Comparison of ENCODE assay signal across 28 mouse cellular contexts in the genomic region with DNA sequence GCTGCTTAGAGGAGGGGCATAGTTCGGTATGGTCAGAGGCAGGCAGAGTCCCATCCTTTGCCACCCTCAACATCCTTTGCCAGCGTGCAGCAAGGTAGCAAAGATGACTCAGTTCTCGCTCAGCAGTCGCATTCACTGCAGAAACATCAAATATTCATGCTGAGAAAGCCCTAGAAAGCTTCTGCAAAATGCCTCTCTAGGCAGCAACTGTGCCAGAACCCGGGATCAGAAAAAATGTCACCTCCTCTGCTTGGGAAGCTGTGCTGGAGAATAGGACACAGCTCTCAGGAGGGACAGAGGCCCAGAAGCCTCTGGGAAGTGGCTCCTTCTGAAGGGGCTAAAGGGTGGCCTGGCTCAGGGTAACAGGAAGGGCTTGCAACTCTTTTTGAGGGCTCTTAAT. TPM values are rescaled to one million over a fixed set of nuclear protein-coding genes. Genes with fewer than 3 reads are reported as not detected.
A peak's percentile ranks its signal among the peaks of the same experiment; 100 is the strongest.
DNase-seq lines count a peak whose midpoint lies in the region; ATAC-seq and TF ChIP-seq lines count a peak whose summit lies in the region.
"Had no signal": no experiment of that assay in that cellular context is flagged by ENCODE, and none has a peak within 500 bp of the region (broad histone marks: within the 10 kb centered on the region; RNA-seq: fewer than 3 reads in every experiment).

No protein-coding gene starts in this region.

- ATAC-seq in megakaryocyte, adult 5-6 weeks (ENCODE audit: poor library complexity, severe bottlenecking): no peak
- ATAC-seq in forebrain, postnatal 0 days: no peak
- ATAC-seq: forebrain, embryonic 15.5 days; hindbrain, embryonic 16.5 days; inflammation-experienced regulatory T-cells, adult 6 months had no signal

- H3K4me1 ChIP-seq in megakaryocyte, embryonic 14.5 days: no peaks in the 10 kb centered on the region
- H3K4me1 ChIP-seq in forebrain, postnatal 0 days (ENCODE audit: insufficient read depth): no peaks in the 10 kb centered on the region
- H3K4me1 ChIP-seq: embryonic facial prominence, embryonic 12.5 days; forebrain, embryonic 15.5 days; hindbrain, embryonic 12.5 days had no signal

- WGBS in forebrain, postnatal 0 days: 78% methylated on average over 5 of the region's 5 CpGs

- peak; percentile 55 for DNase-seq in heart, adult 11 months
- DNase-seq in heart, adult 8-10 months (ENCODE audit: low spot score): no peak
- DNase-seq in left cerebral cortex, postnatal 25 days (ENCODE audit: low spot score in 2 of 2): peak; percentile 8 to 72
- DNase-seq in telencephalon, adult 2 months (ENCODE audit: low read depth, low spot score): peak; percentile 27
- no peak for DNase-seq in forebrain, postnatal 0 days
- DNase-seq: adrenal gland, adult 8-10 months; adrenal gland, postnatal 36 days; cerebellum, adult 11 months; cerebellum, adult 8-10 months; cerebellum, postnatal 25 days; gastrocnemius, adult 2 months; gastrocnemius, postnatal 25 days; heart, postnatal 10 days; heart, postnatal 4 days had no signal

- H3K4me3 ChIP-seq in megakaryocyte, embryonic 14.5 days (replicated peaks): peak overlapping the region; percentile 46
- no peak overlapping the region for H3K4me3 ChIP-seq in forebrain, postnatal 0 days (ENCODE audit: low read depth, low read length)
- H3K4me3 ChIP-seq: embryonic facial prominence, embryonic 12.5 days; forebrain, embryonic 15.5 days; gastrocnemius, adult 2 months; heart, embryonic 10.5 days; hindbrain, embryonic 12.5 days had no signal

- H3K27me3 ChIP-seq in megakaryocyte, embryonic 14.5 days (replicated peaks): no peaks in the 10 kb centered on the region
- H3K27me3 ChIP-seq in forebrain, postnatal 0 days (ENCODE audit: insufficient read depth, low read length): no peaks in the 10 kb centered on the region
- H3K27me3 ChIP-seq: embryonic facial prominence, embryonic 12.5 days; forebrain, embryonic 15.5 days; hindbrain, embryonic 12.5 days had no signal

- no peak for TF ChIP-seq CTCF in forebrain, postnatal 0 days (IDR thresholded peaks at IDR 0.05; ENCODE audit: low read depth)

- H3K36me3 ChIP-seq in megakaryocyte, embryonic 14.5 days (replicated peaks; ENCODE audit: low read length): no peaks in the 10 kb centered on the region
- H3K36me3 ChIP-seq in forebrain, postnatal 0 days (ENCODE audit: insufficient read depth): no peaks in the 10 kb centered on the region
- H3K36me3 ChIP-seq: embryonic facial prominence, embryonic 12.5 days; forebrain, embryonic 15.5 days; heart, embryonic 10.5 days; hindbrain, embryonic 12.5 days had no signal

- H3K9me3 ChIP-seq in megakaryocyte, embryonic 14.5 days: peaks cover 51% of the 10 kb centered on the region
- no peaks in the 10 kb centered on the region for H3K9me3 ChIP-seq in forebrain, postnatal 0 days (ENCODE audit: low read length)
- H3K9me3 ChIP-seq: embryonic facial prominence, embryonic 12.5 days; forebrain, embryonic 15.5 days; heart, embryonic 10.5 days; hindbrain, embryonic 12.5 days had no signal

- no peak overlapping the region for H3K27ac ChIP-seq in forebrain, postnatal 0 days (ENCODE audit: low read depth, low read length)
- H3K27ac ChIP-seq: embryonic facial prominence, embryonic 12.5 days; forebrain, embryonic 15.5 days; gastrocnemius, adult 2 months; heart, embryonic 10.5 days; hindbrain, embryonic 12.5 days had no signal

- intact Hi-C loops in left cerebral cortex, postnatal 25 days (cut with DNase I): no loop called here

- no peak overlapping the region for H3K9ac ChIP-seq in forebrain, postnatal 0 days
- H3K9ac ChIP-seq: embryonic facial prominence, embryonic 12.5 days; forebrain, embryonic 15.5 days; hindbrain, embryonic 12.5 days had no signal

- no peak overlapping the region for H3K4me2 ChIP-seq in forebrain, postnatal 0 days (ENCODE audit: low read depth)
- H3K4me2 ChIP-seq: embryonic facial prominence, embryonic 12.5 days; forebrain, embryonic 15.5 days; hindbrain, embryonic 12.5 days had no signal

RNA-seq across cellular contexts. Expression of a gene that starts 2.7 kb away (rescaled TPM):
- not detected for total RNA-seq in heart, adult 8-10 months (2022)
- not detected in 2 replicates for polyA plus RNA-seq in megakaryocyte, embryonic 14.5 days (2012; ENCODE audit: insufficient read depth, low replicate concordance)
- not detected in 2 replicates for total RNA-seq in megakaryocyte, adult 5-6 weeks (2015)
- not detected in 2 replicates for total RNA-seq in megakaryocyte, adult 5-6 weeks (2017)
- not detected for total RNA-seq in left cerebral cortex, postnatal 25 days (2021)
- not detected in 2 replicates for total RNA-seq in forebrain, postnatal 0 days (2014; rRNA removed)
- polyA plus RNA-seq in forebrain, postnatal 0 days (2015; fragmentation: Nextera tagmentation; extraction: Ambion mirVana): not detected in 2 replicates
- total RNA-seq: adrenal gland, adult 8-10 months; adrenal gland, postnatal 36 days; ES-E14; gastrocnemius, adult 2 months; gastrocnemius, postnatal 25 days; granulocyte monocyte progenitor cell, adult 5-6 weeks; heart, postnatal 10 days; heart, postnatal 4 days had no signal
- polyA plus RNA-seq: brain, embryonic 14.5 days; cortical plate, adult 2 months; embryonic facial prominence, embryonic 12.5 days; forebrain, embryonic 11.5 days; forebrain, embryonic 15.5 days; heart, embryonic 10.5 days; heart, embryonic 14.5 days; hindbrain, embryonic 12.5 days; hindbrain, embryonic 16.5 days; inflammation-experienced regulatory T-cells, adult 6 months had no signal

RNA-seq across cellular contexts. Expression of a gene that starts 56.7 kb away (rescaled TPM):
- total RNA-seq in heart, adult 8-10 months (2022): 10 to 100 TPM in 2 of 4 experiments, 1 to 10 TPM in 2; 6.8 to 11.8 (median 9.8) TPM
- 0.38 and 2.5 TPM in 2 replicates for polyA plus RNA-seq in megakaryocyte, embryonic 14.5 days (2012; ENCODE audit: insufficient read depth, low replicate concordance)
- total RNA-seq in megakaryocyte, adult 5-6 weeks (2015): 22.4 and 22.8 TPM in 2 replicates
- 41.4 and 45.5 TPM in 2 replicates for total RNA-seq in megakaryocyte, adult 5-6 weeks (2017)
- total RNA-seq in left cerebral cortex, postnatal 25 days (2021): 10 to 100 TPM; 12.9 to 14.4 TPM
- 23.0 and 29.3 TPM in 2 replicates for total RNA-seq in forebrain, postnatal 0 days (2014; rRNA removed)
- 15.4 and 18.4 TPM in 2 replicates for polyA plus RNA-seq in forebrain, postnatal 0 days (2015; fragmentation: Nextera tagmentation; extraction: Ambion mirVana)

Comparison
In these comparisons a context has a peak if more than half of its experiments do, and no peak if none do; other contexts are left out.
1. DNase-seq: peak in heart, adult 11 months (single experiment), left cerebral cortex, postnatal 25 days (2 of 2) and telencephalon, adult 2 months (single experiment); none in heart, adult 8-10 months (single experiment) and forebrain, postnatal 0 days (single experiment).